Mouse (Mus musculus): ENCODE measurements around the gene Sltm. TPM values are rescaled to one million over a fixed set of nuclear protein-coding genes. Genes with fewer than 3 reads are reported as not detected.
A peak's percentile ranks its signal among the peaks of the same experiment; 100 is the strongest.
"Not testable (repeated sequence)": the region's sequence is repeated elsewhere in the genome, so short reads cannot be mapped to it uniquely, and the experiment has no call there.

Gene Sltm
- polyA plus RNA-seq, 1 experiment from 2014 or later, result 52.3 TPM

DNA sequence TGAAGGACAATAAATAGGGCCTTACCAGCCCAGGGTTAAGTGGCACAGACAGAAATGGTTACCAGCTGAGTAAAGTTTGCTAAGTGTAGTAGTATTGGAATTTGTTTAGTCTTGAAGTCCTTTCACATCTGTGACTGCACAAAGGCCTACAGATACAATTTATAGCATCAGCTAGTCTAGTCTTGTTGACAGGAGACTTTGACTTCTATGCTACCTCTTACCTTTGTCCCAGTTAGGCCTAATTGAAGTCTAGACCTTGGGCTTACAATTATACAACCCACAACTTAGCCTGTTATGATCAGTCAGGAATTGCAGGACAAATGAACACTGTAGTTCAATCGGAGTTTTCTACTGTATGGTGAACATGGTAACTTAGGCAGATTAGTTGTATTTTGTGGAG lies 9.0 kb downstream of the Sltm start:
- DNase-seq (ENCODE audit: low spot score), result no peak

DNA sequence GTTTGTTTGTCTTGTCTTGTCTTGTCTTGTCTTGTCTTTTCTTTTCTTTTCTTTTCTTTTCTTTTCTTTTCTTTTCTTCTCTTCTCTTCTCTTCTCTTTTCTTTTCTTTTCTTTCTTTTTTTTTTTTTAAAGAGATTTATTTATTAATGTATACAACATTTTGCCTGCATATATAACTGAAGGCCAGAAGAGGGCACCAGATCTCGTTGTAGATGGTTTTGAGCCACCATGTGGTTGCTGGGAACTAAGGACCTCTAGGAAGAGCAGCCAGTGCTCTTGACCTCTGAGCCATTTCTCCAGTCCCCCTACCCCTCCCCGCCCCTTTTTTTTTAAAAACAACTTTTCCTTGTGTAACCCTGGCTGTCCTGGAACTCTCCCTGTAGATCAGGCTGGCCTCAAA lies 9.7 kb downstream of the Sltm start:
- DNase-seq (ENCODE audit: low spot score), result not testable (repeated sequence)

DNA sequence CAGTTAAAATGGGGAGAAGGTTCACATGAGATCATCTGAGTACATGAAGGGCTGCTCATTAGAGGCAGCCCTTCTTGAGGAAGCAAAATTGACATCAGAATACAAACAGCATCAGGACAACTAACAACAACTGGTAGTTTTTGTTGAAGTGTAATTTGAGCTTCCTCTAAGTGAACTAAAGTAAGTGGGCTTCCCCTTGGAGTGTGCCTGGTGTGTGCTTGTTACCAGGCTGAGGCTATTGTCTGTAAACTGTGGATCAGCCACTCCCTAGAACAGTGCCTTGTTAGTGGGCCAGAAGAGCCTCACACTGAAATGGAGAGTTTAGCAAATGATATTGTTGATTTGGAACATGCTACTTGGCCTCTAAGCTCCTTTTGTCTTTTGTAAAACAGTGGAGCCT lies 12.9 kb downstream of the Sltm start:
- DNase-seq (ENCODE audit: low spot score), result no peak

DNA sequence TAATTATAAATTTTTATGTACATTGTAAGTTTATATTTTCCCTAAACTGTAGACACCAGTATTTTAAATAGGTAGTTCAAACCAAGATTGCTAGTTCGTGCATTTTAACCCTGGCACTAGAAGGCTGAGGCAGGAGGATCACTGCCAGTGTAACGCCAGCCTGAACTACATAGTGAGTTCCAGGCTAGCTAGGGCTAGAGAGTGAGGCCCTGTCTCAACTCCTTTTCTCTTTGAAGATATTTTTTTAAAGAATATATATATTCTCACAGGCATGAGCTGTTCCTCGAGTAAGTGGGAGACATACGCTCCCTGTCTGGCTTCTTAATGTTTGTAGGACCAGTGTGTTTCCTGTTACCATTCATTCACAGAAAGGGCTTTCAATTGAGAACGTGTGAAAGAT lies 14.2 kb downstream of the Sltm start:
- DNase-seq (ENCODE audit: low spot score), result no peak

DNA sequence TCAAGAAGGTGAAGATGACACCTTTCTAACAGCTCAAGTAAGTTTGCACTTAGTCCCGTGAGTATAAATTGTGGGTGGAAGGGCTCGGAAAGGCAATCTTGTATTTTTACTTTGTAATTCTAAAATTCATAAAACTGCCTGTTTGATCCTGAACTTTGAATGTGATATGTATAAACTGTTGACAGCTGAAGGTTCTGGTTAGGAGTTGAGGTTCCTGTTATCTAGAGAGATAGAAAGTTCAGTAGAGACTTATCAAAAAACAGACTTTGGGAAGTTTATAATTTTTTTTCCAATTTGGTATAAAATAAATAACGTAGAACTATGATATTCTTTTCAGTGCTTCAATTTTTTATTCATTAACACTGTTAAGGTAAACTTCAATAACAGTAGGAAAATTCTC lies 20.3 kb downstream of the Sltm start:
- no peak for DNase-seq (ENCODE audit: low spot score)

DNA sequence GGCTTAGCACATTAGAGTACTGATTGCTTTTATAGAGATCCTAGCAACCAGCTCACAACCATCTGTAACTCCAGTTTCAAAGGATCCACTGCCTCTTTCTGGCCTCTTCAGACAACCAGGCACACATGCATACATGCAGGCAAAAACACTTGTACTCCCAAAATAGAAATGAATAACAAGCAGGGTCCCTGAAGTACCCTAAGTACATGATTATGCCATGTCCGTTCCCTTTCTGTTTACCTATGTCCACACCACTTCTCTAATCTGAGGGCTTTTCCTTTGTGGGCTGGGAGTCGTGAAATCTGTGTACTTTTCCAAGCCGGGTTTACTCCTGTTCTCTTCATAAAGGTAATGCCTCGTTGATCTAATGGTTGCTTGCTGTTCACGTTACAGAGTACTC lies 25.1 kb downstream of the Sltm start:
- DNase-seq (ENCODE audit: low spot score), result no peak

DNA sequence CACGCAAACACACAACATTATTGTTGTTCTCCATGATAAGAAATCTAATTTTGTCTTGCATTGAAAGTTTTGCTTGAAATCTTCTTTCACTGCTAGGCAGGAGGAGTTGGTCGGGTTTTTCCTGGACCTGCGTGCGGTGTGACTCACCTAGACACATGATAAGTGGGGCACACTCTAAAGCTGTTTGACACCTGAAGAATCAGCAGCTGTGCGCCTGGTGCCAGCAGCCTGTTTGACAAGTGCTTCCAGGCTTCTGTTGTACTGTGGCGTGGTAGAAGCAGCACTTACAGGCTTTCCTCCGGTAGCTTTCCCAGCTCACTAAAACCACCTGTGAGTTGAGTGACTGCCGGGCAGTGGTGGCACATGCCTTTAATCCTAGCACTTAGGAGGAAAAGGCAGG lies 27.8 kb downstream of the Sltm start:
- no peak for DNase-seq (ENCODE audit: low spot score)

DNA sequence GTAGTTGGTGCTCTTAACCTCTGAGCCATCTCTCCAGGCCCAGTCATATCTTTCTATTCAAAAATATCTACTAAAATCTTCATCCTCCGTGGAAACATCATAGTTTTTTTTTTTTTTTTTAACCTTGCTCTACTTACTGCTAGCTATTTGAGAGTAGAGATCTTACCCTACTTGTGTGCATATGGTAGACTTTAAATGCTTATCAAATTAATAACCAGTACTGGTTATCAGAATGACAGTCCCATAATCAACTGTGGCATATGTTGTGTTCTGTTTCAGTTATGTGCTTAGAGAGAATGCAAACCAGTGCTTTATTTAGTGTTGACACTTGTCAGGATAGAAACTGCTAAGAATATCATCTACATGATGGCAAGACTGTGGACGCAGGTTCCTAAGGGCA lies 35.6 kb downstream of the Sltm start:
- DNase-seq (ENCODE audit: low spot score), result no peak

DNA sequence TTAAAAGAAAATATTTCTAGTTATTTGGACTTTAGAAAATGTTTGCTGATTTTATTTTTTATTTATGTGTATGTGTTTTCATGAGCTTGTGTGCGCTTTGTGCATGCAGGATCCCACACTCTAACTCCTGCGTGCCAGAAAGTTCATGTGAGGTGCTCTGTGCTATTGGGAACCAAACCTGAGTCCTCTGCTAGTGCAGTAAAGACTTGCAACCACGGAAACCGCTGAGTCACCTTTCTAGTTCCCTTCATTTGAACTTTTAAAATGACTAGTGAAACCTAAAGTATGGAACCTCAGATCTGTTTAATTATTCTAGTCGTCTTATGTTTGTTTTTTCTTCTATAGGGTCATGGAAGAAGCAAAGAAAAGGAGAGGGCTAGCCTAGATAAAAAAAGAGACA lies 38.4 kb downstream of the Sltm start:
- no peak for DNase-seq (ENCODE audit: low spot score)

DNA sequence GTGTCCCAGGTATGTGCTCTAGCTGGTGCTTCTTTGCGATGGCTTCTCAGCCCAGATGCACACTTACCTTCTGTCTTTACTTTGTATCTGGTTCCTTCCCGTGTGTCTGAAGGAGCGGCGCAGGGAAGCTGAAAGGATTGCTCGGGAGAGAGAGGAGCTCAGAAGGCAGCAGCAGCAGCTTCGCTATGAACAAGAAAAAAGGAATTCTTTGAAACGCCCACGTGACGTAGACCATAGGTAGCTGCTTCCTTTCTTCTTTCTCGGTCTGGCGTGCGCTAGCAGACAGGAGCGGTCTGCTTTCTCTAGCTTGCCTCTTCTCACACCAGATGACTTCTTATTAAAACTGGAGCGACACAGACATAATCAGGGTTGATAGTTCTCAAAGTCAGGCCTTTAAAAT lies 42.1 kb downstream of the Sltm start:
- DNase-seq (ENCODE audit: low spot score), result peak; percentile 53

DNA sequence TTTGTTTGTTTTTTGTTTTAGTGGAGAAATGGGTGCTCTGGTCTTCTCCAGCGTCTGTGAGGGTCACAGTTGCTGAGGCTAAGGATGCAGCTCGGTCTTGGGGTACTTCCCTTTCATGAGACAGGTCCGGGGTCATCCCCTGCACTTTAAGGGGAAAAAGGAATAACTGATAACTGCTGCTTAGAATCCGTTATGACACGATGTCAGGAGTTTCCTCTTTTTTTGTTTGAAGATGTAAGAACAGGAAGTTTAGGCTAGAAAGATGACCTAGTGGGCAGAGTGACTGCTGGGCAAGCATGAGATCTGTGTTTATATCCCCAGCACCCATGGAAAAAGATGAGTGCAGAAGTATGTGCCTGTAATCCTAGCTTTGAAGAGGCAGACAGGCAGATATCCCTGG lies 42.6 kb downstream of the Sltm start:
- no peak for DNase-seq (ENCODE audit: low spot score)

DNA sequence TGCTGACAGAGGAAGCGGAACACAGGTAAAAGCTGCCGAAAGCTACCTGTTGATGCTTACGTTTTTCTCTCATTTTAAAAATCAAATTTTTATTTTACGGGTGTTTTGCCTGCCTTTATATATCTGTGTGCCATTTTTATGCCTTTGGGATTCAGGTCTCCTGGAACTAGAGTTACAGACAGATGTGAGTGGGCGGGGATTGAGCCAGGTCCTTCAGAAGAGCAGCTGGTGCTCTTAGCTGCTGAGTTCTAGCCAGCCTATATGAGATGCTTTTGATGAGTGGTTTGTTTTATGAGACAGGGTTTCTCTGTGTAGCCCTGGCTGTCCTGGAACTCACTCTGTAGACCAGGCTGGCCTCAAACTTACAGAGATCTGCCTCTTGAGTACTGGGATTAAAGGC lies 44.6 kb downstream of the Sltm start:
- no peak for DNase-seq (ENCODE audit: low spot score)

DNA sequence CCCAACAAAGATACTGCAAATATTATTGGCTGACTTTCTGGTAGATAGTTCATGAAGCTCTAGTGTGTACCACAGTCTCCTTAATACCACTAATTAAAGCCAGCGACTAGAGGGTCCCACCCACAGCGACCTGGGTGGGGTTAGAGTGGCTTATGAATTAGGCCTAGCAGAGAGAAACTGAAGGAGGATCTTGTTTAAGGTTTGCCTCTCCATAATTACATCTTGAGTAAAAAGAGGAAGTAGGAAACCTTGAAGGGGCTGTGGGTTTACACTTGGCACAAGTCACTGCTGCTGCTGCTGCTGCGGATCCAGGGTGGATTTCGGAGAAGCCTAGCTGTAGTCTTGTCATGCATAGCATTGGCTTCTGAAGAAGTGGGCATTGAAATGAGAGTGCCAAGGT lies 48.2 kb downstream of the Sltm start:
- no peak for DNase-seq (ENCODE audit: low spot score)

DNA sequence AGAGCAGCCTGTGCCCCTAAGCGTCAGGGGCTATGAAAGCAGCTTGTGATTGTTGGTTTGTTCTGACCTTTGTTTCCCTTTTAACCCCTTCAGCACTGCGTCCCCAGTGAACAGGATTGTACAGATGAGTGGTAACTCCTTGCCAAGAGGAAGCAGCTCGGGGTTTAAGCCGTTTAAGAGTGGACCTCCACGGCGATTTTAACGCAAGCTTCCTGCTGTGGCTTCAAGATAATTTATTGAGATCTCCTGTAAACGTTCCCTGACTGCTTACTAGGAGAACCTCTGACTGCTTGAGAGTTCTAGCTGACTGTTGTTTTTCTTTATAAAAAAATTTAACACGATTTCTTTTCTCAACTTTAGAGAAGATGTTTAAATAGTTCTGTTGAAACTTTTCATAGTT lies 48.9 kb downstream of the Sltm start:
- DNase-seq (ENCODE audit: low spot score), result no peak

DNA sequence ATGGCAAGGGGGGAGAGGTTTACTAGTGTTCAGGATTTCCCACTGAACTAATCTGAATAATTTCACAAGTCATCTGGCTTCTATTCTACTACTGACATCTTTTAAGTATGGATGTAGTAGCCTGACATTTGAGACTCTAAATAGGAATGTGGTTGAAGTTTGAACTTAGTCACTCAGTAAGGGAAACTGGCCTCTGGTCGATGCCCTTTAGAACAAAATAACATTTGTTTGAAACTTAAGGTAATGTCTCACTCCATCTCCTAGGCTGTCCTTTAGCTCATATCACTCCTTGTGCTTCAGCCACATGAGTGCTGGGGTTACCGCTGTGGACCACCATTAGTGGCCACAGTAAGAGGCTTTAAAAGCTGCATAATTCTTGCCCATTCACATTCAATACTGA lies 55.7 kb downstream of the Sltm start:
- DNase-seq (ENCODE audit: low spot score), result no peak

DNA sequence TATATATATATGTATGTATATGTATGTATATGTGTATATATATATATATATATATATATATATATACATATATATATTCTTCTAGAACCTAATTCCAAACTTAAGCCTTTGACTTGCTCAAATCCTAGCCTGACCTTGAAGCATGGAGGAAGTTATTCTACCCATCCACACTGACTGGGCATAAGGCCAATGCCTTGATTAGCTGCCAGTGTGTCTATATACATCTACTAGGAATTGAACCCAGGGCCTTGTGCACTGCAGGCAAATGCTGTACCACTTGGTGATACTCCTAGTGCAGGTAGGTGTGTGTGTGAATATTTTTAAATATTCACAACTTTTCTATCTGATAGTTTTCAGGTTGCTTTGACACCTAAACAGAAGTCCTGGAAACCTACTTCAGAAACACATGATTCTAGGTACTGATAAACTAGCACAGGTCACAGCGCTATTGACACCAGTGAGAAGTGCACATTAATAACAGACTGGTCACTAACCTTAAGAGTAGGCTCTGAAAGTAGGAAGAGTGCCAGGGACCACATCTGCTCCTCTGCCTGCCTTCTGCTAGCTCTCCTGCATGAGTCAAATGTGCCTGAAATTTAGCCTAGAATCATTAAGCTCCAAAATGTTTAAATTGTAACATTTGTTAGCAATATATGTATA lies 59.8 kb downstream of the Sltm start:
- DNase-seq (ENCODE audit: low spot score), result no peak

DNA sequence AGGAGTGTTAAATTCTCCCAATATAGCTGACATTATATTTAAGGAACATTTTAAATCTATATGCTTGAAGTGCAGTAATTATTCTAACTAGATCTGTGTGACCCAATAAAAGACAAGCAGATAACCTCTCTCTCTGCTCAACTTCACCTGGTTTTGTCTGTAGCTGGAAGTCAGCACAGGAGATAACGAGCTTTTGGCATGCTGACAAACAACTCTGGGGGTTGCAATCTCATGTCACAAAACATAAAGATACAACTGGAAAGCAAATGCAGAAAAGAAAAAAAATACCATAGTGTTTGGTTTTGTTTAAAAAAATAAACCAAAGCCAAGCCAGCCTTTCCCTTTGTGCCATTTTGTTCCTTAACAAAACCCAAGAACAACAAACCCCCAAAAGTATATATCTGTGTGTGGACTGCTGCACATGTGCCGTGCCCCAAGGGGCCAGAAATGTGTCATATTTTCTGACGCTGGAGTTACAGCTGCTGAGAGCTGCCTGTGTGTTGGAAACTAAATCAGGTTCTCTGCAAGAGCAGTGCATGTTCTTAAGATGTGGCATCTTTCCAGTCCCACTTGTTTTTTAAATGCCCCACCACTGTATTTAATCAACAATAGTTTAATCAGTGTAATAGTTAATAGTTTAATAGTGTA lies 68.6 kb downstream of the Sltm start:
- no peak for DNase-seq (ENCODE audit: low spot score)

DNA sequence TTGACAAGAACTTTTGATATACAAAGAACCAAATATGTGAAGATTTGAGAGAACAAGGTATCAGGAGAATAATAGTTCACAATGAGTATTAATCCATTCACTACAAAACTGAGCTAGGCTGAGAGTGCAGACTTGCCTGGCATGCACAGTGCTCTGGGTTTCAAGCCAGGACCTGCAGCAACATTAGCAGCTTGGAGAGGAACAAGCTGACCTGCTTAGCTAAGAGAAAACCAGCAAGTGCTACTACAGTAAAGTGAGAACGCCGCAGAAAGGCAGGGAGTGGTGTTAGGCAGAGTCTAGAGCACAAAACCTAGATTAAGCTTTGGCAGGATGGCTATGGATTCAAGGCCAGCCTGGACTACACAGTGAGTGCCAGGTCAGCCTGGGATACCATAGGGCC lies 87.2 kb downstream of the Sltm start:
- DNase-seq (ENCODE audit: low spot score), result peak; percentile 22

DNA sequence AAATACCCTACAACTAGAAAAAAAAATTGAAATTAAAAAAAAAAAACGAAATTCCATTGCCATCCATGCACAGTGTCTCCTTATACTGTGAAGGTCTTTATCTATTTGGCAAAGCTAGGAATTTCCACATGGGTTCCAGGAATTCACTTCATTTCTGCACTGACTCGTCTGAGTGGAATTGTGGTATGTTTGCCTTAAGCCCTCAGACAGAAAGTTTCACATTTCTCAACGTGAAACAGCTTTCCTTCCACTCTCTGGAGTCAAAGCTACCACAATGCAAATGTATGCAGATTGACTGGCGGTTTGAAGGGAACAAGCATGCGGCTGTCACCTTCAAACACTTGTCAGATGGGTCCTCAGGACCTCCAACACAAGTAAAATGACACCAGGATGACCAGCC lies 89.1 kb downstream of the Sltm start:
- DNase-seq (ENCODE audit: low spot score), result no peak

DNA sequence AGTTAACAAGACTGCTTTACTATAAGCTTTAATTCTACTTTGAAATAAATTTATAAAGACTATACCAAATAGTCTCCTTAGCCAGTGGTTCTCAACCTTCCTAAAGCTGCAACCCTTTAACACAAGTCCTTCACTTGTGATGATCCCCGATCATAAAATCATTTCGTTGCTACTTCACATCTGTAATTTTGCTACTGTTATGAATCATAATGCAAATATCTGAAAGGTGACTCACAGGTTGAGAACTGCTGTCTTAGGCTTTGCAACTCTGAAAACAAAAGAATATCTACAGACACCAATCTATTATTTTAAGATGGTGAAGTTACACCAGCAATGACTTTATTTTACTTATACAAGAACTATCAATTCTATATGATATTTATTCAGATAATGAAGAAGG lies 94.2 kb downstream of the Sltm start:
- DNase-seq (ENCODE audit: low spot score), result no peak
